Mouse (Mus musculus): Measurements from ENCODE around the gene Fstl5. TPM values are rescaled to one million over a fixed set of nuclear protein-coding genes. Genes with fewer than 3 reads are reported as not detected.

Gene Fstl5
- polyA plus RNA-seq, 1 experiment, result 0.15 TPM

DNA sequence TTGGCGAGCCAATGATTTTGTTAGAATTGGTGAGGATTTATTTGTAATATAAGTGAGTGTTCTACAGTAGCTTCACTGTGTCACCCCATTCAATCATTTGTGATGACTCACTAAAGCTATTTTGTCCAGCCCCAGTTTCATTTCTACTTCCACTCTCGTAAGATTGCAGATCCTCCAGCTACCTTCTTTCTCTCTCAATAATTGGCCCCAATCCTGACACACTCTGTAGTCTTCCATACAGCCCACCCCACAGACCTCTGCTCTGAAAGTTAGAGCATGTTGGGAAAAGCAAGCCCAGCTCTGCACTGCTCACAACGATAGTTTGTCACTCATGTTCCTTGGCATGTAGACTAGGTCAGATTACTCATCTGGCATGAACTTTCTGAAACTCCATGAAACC is 242.9 kb downstream of the Fstl5 start:
- Histone ChIP-seq H3K4me3 (ENCODE audit: control insufficient read depth, insufficient read depth, low read length) (no peak overlapping the region), H3K4me1 (replicated peaks; ENCODE audit: control insufficient read depth, insufficient read depth, low read length) (no peaks in the 10 kb centered on the region), H3K36me3 (ENCODE audit: control insufficient read depth, insufficient read depth, low read length) (no peaks in the 10 kb centered on the region), H3K27me3 (ENCODE audit: control insufficient read depth, insufficient read depth, low read length) (no peaks in the 10 kb centered on the region), H3K27ac (ENCODE audit: control insufficient read depth, insufficient read depth, low read length) (no peak overlapping the region)
- TF ChIP-seq CTCF (IDR thresholded peaks at IDR 0.05; ENCODE audit: borderline replicate concordance, control insufficient read depth, extremely low read depth, insufficient read depth, low read length, poor library complexity), result no peak
- TF ChIP-seq POLR2A (IDR thresholded peaks at IDR 0.05; ENCODE audit: control insufficient read depth, extremely low read depth, insufficient read depth, low read length, poor library complexity), result no peak
- DNase-seq, result no peak
- 94% methylated on average over 3 of the region's 3 CpGs for WGBS

GRCm38 (mm10) chr3:76319531-76319930 is 245.5 kb downstream of the Fstl5 start:
- WGBS, result 63% methylated on average over 4 of the region's 4 CpGs
- H3K4me3 ChIP-seq (ENCODE audit: control insufficient read depth, insufficient read depth, low read length), result no peak overlapping the region

GRCm38 (mm10) chr3:76322431-76322830 is 248.4 kb downstream of the Fstl5 start:
- H3K27me3 ChIP-seq (ENCODE audit: control insufficient read depth, insufficient read depth, low read length), result no peaks in the 10 kb centered on the region
- TF ChIP-seq CTCF (IDR thresholded peaks at IDR 0.05; ENCODE audit: borderline replicate concordance, control insufficient read depth, extremely low read depth, insufficient read depth, low read length, poor library complexity) (no peak), POLR2A (IDR thresholded peaks at IDR 0.05; ENCODE audit: control insufficient read depth, extremely low read depth, insufficient read depth, low read length, poor library complexity) (no peak)
- DNase-seq, result no peak
- H3K36me3 ChIP-seq (ENCODE audit: control insufficient read depth, insufficient read depth, low read length), result no peaks in the 10 kb centered on the region
- H3K4me3 ChIP-seq (ENCODE audit: control insufficient read depth, insufficient read depth, low read length), result no peak overlapping the region
- H3K27ac ChIP-seq (ENCODE audit: control insufficient read depth, insufficient read depth, low read length), result no peak overlapping the region
- 97% methylated on average over 1 of the region's 1 CpGs for WGBS
- H3K4me1 ChIP-seq (replicated peaks; ENCODE audit: control insufficient read depth, insufficient read depth, low read length), result no peaks in the 10 kb centered on the region

More at GRCm38 (mm10) chr3:76319531-76319930, 245.5 kb downstream of the Fstl5 start:
- H3K27me3 ChIP-seq (ENCODE audit: control insufficient read depth, insufficient read depth, low read length), result no peaks in the 10 kb centered on the region
- no peak overlapping the region for H3K27ac ChIP-seq (ENCODE audit: control insufficient read depth, insufficient read depth, low read length)
- no peak for TF ChIP-seq POLR2A (IDR thresholded peaks at IDR 0.05; ENCODE audit: control insufficient read depth, extremely low read depth, insufficient read depth, low read length, poor library complexity)
- no peak for TF ChIP-seq CTCF (IDR thresholded peaks at IDR 0.05; ENCODE audit: borderline replicate concordance, control insufficient read depth, extremely low read depth, insufficient read depth, low read length, poor library complexity)
- H3K36me3 ChIP-seq (ENCODE audit: control insufficient read depth, insufficient read depth, low read length), result no peaks in the 10 kb centered on the region
- no peaks in the 10 kb centered on the region for H3K4me1 ChIP-seq (replicated peaks; ENCODE audit: control insufficient read depth, insufficient read depth, low read length)
- no peak for DNase-seq

GRCm38 (mm10) chr3:76336922-76337321 is 262.9 kb downstream of the Fstl5 start:
- 87% methylated on average over 4 of the region's 4 CpGs for WGBS
- Histone ChIP-seq H3K36me3 (ENCODE audit: control insufficient read depth, insufficient read depth, low read length) (no peaks in the 10 kb centered on the region), H3K4me3 (ENCODE audit: control insufficient read depth, insufficient read depth, low read length) (no peak overlapping the region), H3K4me1 (replicated peaks; ENCODE audit: control insufficient read depth, insufficient read depth, low read length) (no peaks in the 10 kb centered on the region), H3K27ac (ENCODE audit: control insufficient read depth, insufficient read depth, low read length) (no peak overlapping the region), H3K27me3 (ENCODE audit: control insufficient read depth, insufficient read depth, low read length) (no peaks in the 10 kb centered on the region)
- DNase-seq, result no peak
- no peak for TF ChIP-seq POLR2A (IDR thresholded peaks at IDR 0.05; ENCODE audit: control insufficient read depth, extremely low read depth, insufficient read depth, low read length, poor library complexity)
- TF ChIP-seq CTCF (IDR thresholded peaks at IDR 0.05; ENCODE audit: borderline replicate concordance, control insufficient read depth, extremely low read depth, insufficient read depth, low read length, poor library complexity), result no peak

DNA sequence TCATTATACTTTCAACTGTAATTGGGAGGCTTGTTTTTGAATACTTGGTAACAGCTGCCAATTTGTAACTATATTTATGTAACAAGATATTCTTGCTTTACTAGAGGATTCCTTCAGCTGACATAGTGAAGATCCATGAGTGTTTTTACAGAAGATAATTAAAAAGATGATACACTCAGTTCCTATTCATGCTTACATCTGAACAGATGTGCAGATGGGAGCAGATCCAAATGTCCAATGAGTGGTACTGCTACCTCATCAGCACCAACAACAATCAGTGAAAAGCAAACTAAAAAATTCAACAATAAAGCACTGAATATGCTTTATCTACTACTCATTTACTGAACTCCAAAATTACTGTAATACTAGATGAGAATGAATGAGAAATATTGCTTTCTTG is 292.9 kb downstream of the Fstl5 start:
- H3K27ac ChIP-seq (ENCODE audit: control insufficient read depth, insufficient read depth, low read length), result no peak overlapping the region
- H3K27me3 ChIP-seq (ENCODE audit: control insufficient read depth, insufficient read depth, low read length), result no peaks in the 10 kb centered on the region
- H3K36me3 ChIP-seq (ENCODE audit: control insufficient read depth, insufficient read depth, low read length), result no peaks in the 10 kb centered on the region
- no peak for TF ChIP-seq POLR2A (IDR thresholded peaks at IDR 0.05; ENCODE audit: control insufficient read depth, extremely low read depth, insufficient read depth, low read length, poor library complexity)
- no peak for TF ChIP-seq CTCF (IDR thresholded peaks at IDR 0.05; ENCODE audit: borderline replicate concordance, control insufficient read depth, extremely low read depth, insufficient read depth, low read length, poor library complexity)
- H3K4me1 ChIP-seq (replicated peaks; ENCODE audit: control insufficient read depth, insufficient read depth, low read length), result no peaks in the 10 kb centered on the region
- no peak for DNase-seq
- H3K4me3 ChIP-seq (ENCODE audit: control insufficient read depth, insufficient read depth, low read length), result no peak overlapping the region

- WGBS, result 97% methylated on average over 4 of the region's 4 CpGs
- no peak overlapping the region for H3K4me3 ChIP-seq (ENCODE audit: control insufficient read depth, insufficient read depth, low read length)
- TF ChIP-seq CTCF (IDR thresholded peaks at IDR 0.05; ENCODE audit: borderline replicate concordance, control insufficient read depth, extremely low read depth, insufficient read depth, low read length, poor library complexity) (no peak), POLR2A (IDR thresholded peaks at IDR 0.05; ENCODE audit: control insufficient read depth, extremely low read depth, insufficient read depth, low read length, poor library complexity) (no peak)
- H3K27me3 ChIP-seq (ENCODE audit: control insufficient read depth, insufficient read depth, low read length), result no peaks in the 10 kb centered on the region
- H3K4me1 ChIP-seq (replicated peaks; ENCODE audit: control insufficient read depth, insufficient read depth, low read length), result no peaks in the 10 kb centered on the region
- DNase-seq, result no peak
- H3K36me3 ChIP-seq (ENCODE audit: control insufficient read depth, insufficient read depth, low read length), result no peaks in the 10 kb centered on the region
- no peak overlapping the region for H3K27ac ChIP-seq (ENCODE audit: control insufficient read depth, insufficient read depth, low read length)
Observed at GRCm38 (mm10) chr3:76369910-76370309, 295.8 kb downstream of the Fstl5 start.

GRCm38 (mm10) chr3:76428775-76429372 is 354.8 kb downstream of the Fstl5 start:
- no peak overlapping the region for H3K27ac ChIP-seq (ENCODE audit: control insufficient read depth, insufficient read depth, low read length)
- H3K27me3 ChIP-seq (ENCODE audit: control insufficient read depth, insufficient read depth, low read length), result no peaks in the 10 kb centered on the region
- WGBS, result 88% methylated on average over 6 of the region's 6 CpGs
- no peak overlapping the region for H3K4me3 ChIP-seq (ENCODE audit: control insufficient read depth, insufficient read depth, low read length)
- TF ChIP-seq POLR2A (IDR thresholded peaks at IDR 0.05; ENCODE audit: control insufficient read depth, extremely low read depth, insufficient read depth, low read length, poor library complexity), result no peak
- TF ChIP-seq CTCF (IDR thresholded peaks at IDR 0.05; ENCODE audit: borderline replicate concordance, control insufficient read depth, extremely low read depth, insufficient read depth, low read length, poor library complexity), result no peak
- H3K36me3 ChIP-seq (ENCODE audit: control insufficient read depth, insufficient read depth, low read length), result no peaks in the 10 kb centered on the region
- no peak for DNase-seq
- no peaks in the 10 kb centered on the region for H3K4me1 ChIP-seq (replicated peaks; ENCODE audit: control insufficient read depth, insufficient read depth, low read length)
